Mouse (Mus musculus) large intestine, adult 2 months (tissue): Measurements from ENCODE around the gene Tmem131l. TPM values are rescaled to one million over a fixed set of nuclear protein-coding genes. Genes with fewer than 3 reads are reported as not detected.

ENCODE experiments used
- DNase-seq: peaks from one replicate; pipeline ENCODE4 v3.0.0-alpha.2; 2012; ENCODE audit warnings: low read depth, low spot score
- WGBS: fragments of 180-500 bp; shearing (Covaris S2); methylation state at CpG from one replicate; pipeline ENCODE4 v1.1.7; 2018; 5-methylcytosine and 5-hydroxymethylcytosine counted together
- polyA plus RNA-seq: library from polyadenylated mRNA; depleted of rRNA; stranded (reverse); fragments of >200 nt; gene quantifications from 2 replicates; pipeline ENCODE4 v1.2.3, GENCODE M21; 2012

Tmem131l gene
- polyA plus RNA-seq, 1 experiment, result 14.2 TPM

GRCm38 (mm10) chr3:84022201-84022584, 17.8 kb downstream of the Tmem131l start:
- 62% methylated on average over 6 of the region's 6 CpGs for WGBS
- DNase-seq, result no peak

DNA sequence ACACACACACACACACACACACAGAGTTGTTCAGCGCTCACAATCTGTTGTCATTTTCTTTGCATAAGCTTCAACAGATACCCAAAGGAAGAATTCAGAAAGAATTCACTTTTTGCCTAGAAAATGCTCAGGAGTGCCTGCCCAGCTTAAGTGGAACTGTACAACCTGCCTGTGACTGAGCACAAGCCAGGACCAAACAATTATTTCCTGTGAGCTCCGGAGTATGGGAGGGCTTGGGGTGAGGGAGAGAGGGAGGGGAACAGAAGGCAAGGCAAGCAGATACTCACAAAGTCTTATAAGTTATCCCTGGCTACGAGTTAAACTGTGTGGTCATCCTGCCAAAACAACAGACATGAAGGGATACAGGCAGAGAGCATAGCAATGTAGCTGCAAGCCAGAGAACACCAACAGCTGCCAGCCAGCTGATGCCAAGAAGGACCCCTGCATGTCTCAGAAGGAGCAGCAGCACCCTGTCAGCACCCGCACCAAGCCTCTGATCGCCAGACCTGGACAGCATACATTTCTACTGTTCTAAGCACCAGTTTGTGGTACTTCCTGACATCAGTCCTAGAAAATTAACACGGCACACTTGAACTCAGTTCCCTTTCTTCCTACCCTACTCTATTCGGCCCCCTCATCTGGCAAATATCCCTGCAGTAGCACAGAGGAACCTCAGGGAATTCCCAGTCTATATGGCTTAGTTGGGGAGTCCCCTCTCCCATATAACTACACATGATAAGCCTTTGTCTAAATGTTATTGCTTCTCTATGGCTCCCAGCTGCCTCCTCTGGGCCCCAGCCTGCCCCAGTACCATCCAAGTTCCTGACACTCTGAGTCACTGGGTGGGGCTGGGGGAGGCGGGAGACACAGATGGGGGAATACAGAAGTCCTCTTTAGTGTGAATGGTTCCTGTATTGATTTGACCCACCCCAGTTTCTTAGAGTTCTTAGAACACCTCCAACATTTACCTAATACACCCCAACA, 18.5 kb downstream of the Tmem131l start:
- no peak for DNase-seq
- 54% methylated on average over 8 of the region's 8 CpGs for WGBS

- WGBS, result 84% methylated on average over 3 of the region's 3 CpGs
- DNase-seq, result no peak
Observed at GRCm38 (mm10) chr3:84020528-84020927, 19.4 kb downstream of the Tmem131l start.

DNA sequence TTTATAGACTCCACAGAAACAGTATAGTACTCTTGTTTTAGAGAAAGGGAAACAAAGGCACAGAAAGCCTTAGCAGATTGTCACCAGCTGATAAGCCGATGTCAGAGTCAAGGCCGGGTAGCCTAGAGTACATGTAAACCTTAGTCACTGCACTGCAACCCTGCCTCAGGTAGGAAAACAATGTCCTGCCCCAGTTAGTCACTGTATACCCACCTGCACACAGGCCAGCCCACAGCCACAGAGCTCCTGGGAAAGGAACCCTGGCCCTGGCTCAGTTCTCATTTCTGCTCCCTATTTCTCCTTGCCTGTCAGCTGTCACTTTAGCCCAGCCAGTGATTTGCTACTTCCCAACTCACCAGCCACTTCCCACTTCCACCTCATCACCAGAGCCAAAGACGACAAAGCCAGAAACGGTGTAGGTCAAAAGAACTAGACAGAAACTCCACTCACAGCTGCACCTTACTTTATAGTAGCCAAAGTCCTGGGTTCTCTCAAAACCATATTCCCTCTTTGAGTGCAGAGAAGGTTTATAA, 24.4 kb downstream of the Tmem131l start:
- DNase-seq, result no peak
- 40% methylated on average over 4 of the region's 4 CpGs for WGBS

GRCm38 (mm10) chr3:84010995-84011663, 28.8 kb downstream of the Tmem131l start:
- no peak for DNase-seq
- WGBS, result 71% methylated on average over 5 of the region's 5 CpGs

GRCm38 (mm10) chr3:84005989-84006388, 34.0 kb downstream of the Tmem131l start:
- 87% methylated on average over 7 of the region's 7 CpGs for WGBS
- DNase-seq, result no peak

DNA sequence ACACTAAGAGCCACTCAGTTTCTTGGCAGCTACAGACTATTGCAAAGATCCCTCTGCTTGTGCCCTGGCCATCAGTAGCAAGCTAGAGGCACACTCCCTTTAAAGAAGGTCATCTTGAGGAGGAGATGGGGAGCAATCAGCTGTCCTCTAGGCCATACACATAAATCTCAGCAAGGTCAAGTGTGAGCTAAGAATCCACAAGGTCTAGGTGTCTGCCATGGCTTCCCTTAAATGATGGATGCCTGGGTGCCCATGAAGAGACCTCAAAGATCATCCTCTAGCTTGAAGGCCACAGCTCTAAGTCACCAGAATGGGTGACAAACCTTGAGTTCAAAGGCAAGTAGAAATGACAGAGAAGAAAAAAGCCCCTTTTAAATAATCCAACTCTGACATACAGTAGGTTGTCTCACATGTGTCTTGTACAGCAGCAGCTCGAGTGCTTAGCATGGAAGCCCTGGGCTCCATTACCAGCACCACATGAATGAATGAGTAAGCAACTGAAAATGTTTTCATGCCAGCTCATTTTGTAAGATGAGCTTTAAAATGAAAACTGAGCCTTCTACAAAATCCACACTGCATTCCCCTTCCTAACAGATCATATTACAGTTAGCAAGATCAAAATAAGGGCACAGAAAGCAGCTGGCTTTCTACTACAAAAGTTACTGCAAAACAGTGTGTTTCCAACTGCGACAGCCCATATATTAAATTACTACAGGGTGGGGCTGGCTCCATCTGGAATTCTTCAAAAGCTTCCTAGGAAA, 35.5 kb downstream of the Tmem131l start:
- no peak for DNase-seq
- 74% methylated on average over 2 of the region's 2 CpGs for WGBS

- DNase-seq, result no peak
- WGBS, result 66% methylated on average over 6 of the region's 6 CpGs
Observed at GRCm38 (mm10) chr3:84002433-84003090, 37.4 kb downstream of the Tmem131l start.

DNA sequence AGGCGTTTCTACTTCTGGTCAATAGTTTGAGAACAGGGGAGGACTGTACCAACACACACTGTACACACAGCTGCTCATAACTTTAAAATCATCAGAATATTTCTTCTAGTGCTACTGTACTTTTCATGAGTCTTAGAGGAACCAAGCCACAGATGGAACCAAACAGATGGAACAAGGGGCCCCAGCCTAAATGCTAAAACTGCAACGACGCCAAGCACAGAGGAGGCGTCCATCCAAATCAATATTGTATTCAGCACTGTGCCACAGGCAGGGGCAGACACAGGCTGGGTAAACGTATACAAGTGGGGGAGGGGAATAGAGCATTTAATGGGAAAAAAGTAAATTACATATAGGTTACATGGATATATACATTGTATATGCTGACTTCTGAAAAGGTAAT, 42.4 kb downstream of the Tmem131l start:
- WGBS, result 61% methylated on average over 5 of the region's 5 CpGs
- DNase-seq, result no peak

- no peak for DNase-seq
- 44% methylated on average over 3 of the region's 3 CpGs for WGBS
Observed at GRCm38 (mm10) chr3:83997036-83997435, 42.9 kb downstream of the Tmem131l start.

GRCm38 (mm10) chr3:83996086-83996485, 43.9 kb downstream of the Tmem131l start:
- DNase-seq, result no peak
- WGBS, result 95% methylated on average over 6 of the region's 6 CpGs

- no peak for DNase-seq
- WGBS, result 71% methylated on average over 9 of the region's 9 CpGs
Observed at GRCm38 (mm10) chr3:83995254-83995830, 44.6 kb downstream of the Tmem131l start.

GRCm38 (mm10) chr3:83994217-83994839, 45.6 kb downstream of the Tmem131l start:
- no peak for DNase-seq
- 47% methylated on average over 8 of the region's 8 CpGs for WGBS

DNA sequence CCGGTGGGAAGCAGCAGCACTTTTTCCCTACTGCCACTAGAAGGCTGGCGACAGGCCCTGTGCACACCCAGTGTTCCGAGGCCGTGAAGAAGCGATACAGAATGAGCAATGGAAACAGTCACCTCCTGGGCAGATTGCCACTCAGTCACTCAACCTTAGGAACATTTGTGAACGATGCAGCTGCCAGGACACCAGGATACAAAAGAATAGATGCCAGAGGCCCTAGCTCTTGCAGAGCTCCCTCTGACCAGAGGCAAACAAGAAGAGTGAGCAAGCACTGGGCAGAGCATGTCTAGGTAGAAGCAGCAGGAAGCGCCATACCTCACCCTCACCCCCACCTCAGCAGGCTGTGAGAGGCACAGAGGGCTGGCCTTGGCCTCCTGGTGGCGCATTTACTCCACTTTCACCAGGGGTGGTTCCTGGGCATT, 46.9 kb downstream of the Tmem131l start:
- DNase-seq, result no peak
- WGBS, result 24% methylated on average over 8 of the region's 8 CpGs

GRCm38 (mm10) chr3:83991691-83992524, 48.1 kb downstream of the Tmem131l start:
- peak; percentile 32 for DNase-seq
- 54% methylated on average over 8 of the region's 8 CpGs for WGBS

DNA sequence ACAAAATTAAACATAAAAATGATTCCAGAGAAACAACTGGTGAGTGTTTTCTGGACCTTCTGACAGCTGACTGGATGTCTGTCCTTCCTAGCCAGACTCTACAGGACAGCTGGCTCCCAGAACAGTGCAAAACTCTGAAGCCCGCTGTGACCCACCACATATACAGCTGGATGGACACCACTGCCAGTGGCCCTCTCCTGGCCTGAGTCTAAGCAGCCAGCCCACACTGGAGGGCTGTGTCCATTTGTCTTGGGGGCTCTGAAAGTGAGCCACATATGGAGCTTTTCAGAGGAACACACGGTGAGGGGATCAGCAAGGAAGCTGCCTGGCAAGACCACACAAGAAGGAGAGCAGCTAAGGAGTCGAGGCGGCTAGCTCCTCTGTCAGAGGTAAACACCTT, 51.8 kb downstream of the Tmem131l start:
- no peak for DNase-seq
- 68% methylated on average over 4 of the region's 4 CpGs for WGBS

- 91% methylated on average over 8 of the region's 8 CpGs for WGBS
- no peak for DNase-seq
Observed at GRCm38 (mm10) chr3:83987533-83988112, 52.4 kb downstream of the Tmem131l start.
